8 mouse cellular contexts compared by ENCODE assay signal in the genomic region with DNA sequence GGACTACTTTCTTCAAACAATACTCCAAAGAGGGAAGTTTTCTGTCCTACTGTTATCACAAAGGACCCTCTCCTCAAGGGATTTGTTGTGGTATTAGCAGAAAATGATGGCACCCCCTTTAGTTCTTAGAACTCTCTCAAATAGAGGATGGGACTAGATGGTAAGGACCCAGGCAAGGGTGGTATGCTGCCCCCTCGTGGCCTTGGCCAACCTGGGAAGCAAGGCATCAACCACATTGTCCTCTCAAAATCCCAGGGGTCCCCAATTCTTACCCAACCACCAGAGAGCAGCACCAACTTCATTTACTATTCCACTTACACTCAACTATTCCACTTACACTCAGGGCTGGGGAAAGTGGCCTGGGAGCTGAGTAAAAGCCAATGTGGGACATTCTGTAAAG. TPM values are rescaled to one million over a fixed set of nuclear protein-coding genes. Genes with fewer than 3 reads are reported as not detected.
DNase-seq lines count a peak whose midpoint lies in the region; ATAC-seq lines count a peak whose summit lies in the region.

No protein-coding gene starts in this region.

- no peak overlapping the region for H3K4me2 ChIP-seq in hindbrain, embryonic 11.5 days (replicated peaks; ENCODE audit: low read depth, low read length)
- no peak overlapping the region for H3K4me2 ChIP-seq in hindbrain, embryonic 13.5 days
- no peak overlapping the region for H3K4me2 ChIP-seq in forebrain, embryonic 11.5 days (ENCODE audit: low read depth, low read length, severe bottlenecking)

- H3K9me3 ChIP-seq in hindbrain, embryonic 11.5 days (ENCODE audit: control insufficient read depth, low read length) = no peaks in the 10 kb centered on the region
- no peaks in the 10 kb centered on the region for H3K9me3 ChIP-seq in hindbrain, embryonic 13.5 days
- H3K9me3 ChIP-seq in forebrain, embryonic 11.5 days (ENCODE audit: control insufficient read depth, low read length) = no peaks in the 10 kb centered on the region

- H3K4me3 ChIP-seq in hindbrain, embryonic 11.5 days (ENCODE audit: low read depth, low read length) = no peak overlapping the region
- no peak overlapping the region for H3K4me3 ChIP-seq in hindbrain, embryonic 13.5 days
- no peak overlapping the region for H3K4me3 ChIP-seq in forebrain, embryonic 11.5 days (ENCODE audit: low read depth, low read length)

- DNase-seq in hindbrain, embryonic 11.5 days (ENCODE audit: low spot score) = peak; percentile 80
- peak; percentile 60 for DNase-seq in c-Kit-positive CD71-negative TER-119-negative erythroid progenitor cells, embryonic 14.5 days (ENCODE audit: low read depth)
- DNase-seq in forebrain, embryonic 11.5 days (ENCODE audit: low spot score) = peak; percentile 82
- DNase-seq in layer of hippocampus, adult 9-10 months (ENCODE audit: low spot score) = peak; percentile 62
- peak; percentile 87 for DNase-seq in lung, postnatal 36 days
- DNase-seq in spleen, postnatal 14 days (ENCODE audit: low spot score in 2 of 2) = peak; percentile 27 to 49

- WGBS in hindbrain, embryonic 11.5 days = 0% methylated on average over 1 of the region's 1 CpGs
- 4% methylated on average over 1 of the region's 1 CpGs for WGBS in hindbrain, embryonic 13.5 days
- WGBS in forebrain, embryonic 11.5 days = 0% methylated on average over 1 of the region's 1 CpGs

- H3K27me3 ChIP-seq in hindbrain, embryonic 11.5 days (ENCODE audit: control insufficient read depth, insufficient read depth, low read length) = 0 out of 2 replicates have a peak, but pooled peaks cover 3% of the 10 kb centered on the region
- peaks cover 18% of the 10 kb centered on the region for H3K27me3 ChIP-seq in hindbrain, embryonic 13.5 days
- H3K27me3 ChIP-seq in forebrain, embryonic 11.5 days (ENCODE audit: control insufficient read depth, insufficient read depth, low read length) = no peaks in the 10 kb centered on the region; the same call in 1 of the 2 replicates

- H3K4me1 ChIP-seq in hindbrain, embryonic 11.5 days (replicated peaks; ENCODE audit: control insufficient read depth, insufficient read depth, low read length) = no peaks in the 10 kb centered on the region
- H3K4me1 ChIP-seq in hindbrain, embryonic 13.5 days (replicated peaks) = no peaks in the 10 kb centered on the region
- no peaks in the 10 kb centered on the region for H3K4me1 ChIP-seq in forebrain, embryonic 11.5 days (replicated peaks; ENCODE audit: control insufficient read depth, insufficient read depth, low read length)

- ATAC-seq in hindbrain, embryonic 11.5 days (ENCODE audit: low FRiP score) = peak; percentile 49; the same call in 1 of the 2 replicates
- no peak for ATAC-seq in hindbrain, embryonic 13.5 days (ENCODE audit: low FRiP score)
- ATAC-seq in forebrain, embryonic 11.5 days (replicated peaks; ENCODE audit: low FRiP score) = no peak
- ATAC-seq in hematopoietic stem cell, adult 5-6 weeks (replicated peaks in 1 of 2; ENCODE audit: insufficient read depth in 1 of 2, low FRiP score in 2 of 2, low TSS enrichment in 1 of 2, low read depth in 1 of 2, poor library complexity in 2 of 2, severe bottlenecking in 2 of 2) = peak; percentile 59 to 65; a peak in 3 of 4 replicates

- no peak overlapping the region for H3K9ac ChIP-seq in hindbrain, embryonic 11.5 days (ENCODE audit: low read depth, low read length)
- no peak overlapping the region for H3K9ac ChIP-seq in hindbrain, embryonic 13.5 days
- H3K9ac ChIP-seq in forebrain, embryonic 11.5 days (ENCODE audit: low read length) = no peak overlapping the region

- peaks cover 10% of the 10 kb centered on the region; the same call in 1 of the 2 replicates for H3K36me3 ChIP-seq in hindbrain, embryonic 11.5 days (ENCODE audit: control insufficient read depth, insufficient read depth, low read length)
- H3K36me3 ChIP-seq in hindbrain, embryonic 13.5 days = peaks cover 41% of the 10 kb centered on the region
- peaks cover 5% of the 10 kb centered on the region; the same call in 1 of the 2 replicates for H3K36me3 ChIP-seq in forebrain, embryonic 11.5 days (ENCODE audit: control insufficient read depth, insufficient read depth, low read length)

- H3K27ac ChIP-seq in hindbrain, embryonic 11.5 days (ENCODE audit: low read depth, low read length) = no peak overlapping the region
- no peak overlapping the region for H3K27ac ChIP-seq in hindbrain, embryonic 13.5 days
- no peak overlapping the region for H3K27ac ChIP-seq in forebrain, embryonic 11.5 days (ENCODE audit: low read depth, low read length)

RNA-seq across cellular contexts. Expression of gene Kcnq4, which starts 6.9 kb away (rescaled TPM):
- 2.4 and 3.7 TPM in 2 replicates for polyA plus RNA-seq in hindbrain, embryonic 11.5 days (2014; fragmentation: Nextera tagmentation; extraction: Ambion mirVana)
- polyA plus RNA-seq in hindbrain, embryonic 13.5 days (2015; fragmentation: Nextera tagmentation; extraction: Ambion mirVana) = 4.8 and 5.8 TPM in 2 replicates
- polyA plus RNA-seq in forebrain, embryonic 11.5 days (2014; fragmentation: Nextera tagmentation; extraction: Ambion mirVana) = 2.6 and 3.0 TPM in 2 replicates
- not detected in 2 replicates for total RNA-seq in hematopoietic stem cell, adult 5-6 weeks (2017)

Comparison
In these comparisons a context has a peak if more than half of its experiments do, and no peak if none do; other contexts are left out.
1. ATAC-seq: peak in hindbrain, embryonic 11.5 days (single experiment) and hematopoietic stem cell, adult 5-6 weeks (2 of 2); none in hindbrain, embryonic 13.5 days (single experiment) and forebrain, embryonic 11.5 days (single experiment).
2. Peak in every context shown above with its lines, with median percentiles within 50 percentile points of each other: DNase-seq.